Mouse (Mus musculus) colon, adult 2 months (tissue): ENCODE data around the gene Ndufa5. TPM values are rescaled to one million over a fixed set of nuclear protein-coding genes. Genes with fewer than 3 reads are reported as not detected.

Experiments used
- polyA plus RNA-seq: library from polyadenylated mRNA; depleted of rRNA; stranded (reverse); fragments of >200 nt; gene quantifications from 2 replicates; pipeline ENCODE4 v1.2.3, GENCODE M21; 2012; rRNA removed

The Ndufa5 gene
- 2.4 and 2.8 TPM in 2 replicates for polyA plus RNA-seq

DNA sequence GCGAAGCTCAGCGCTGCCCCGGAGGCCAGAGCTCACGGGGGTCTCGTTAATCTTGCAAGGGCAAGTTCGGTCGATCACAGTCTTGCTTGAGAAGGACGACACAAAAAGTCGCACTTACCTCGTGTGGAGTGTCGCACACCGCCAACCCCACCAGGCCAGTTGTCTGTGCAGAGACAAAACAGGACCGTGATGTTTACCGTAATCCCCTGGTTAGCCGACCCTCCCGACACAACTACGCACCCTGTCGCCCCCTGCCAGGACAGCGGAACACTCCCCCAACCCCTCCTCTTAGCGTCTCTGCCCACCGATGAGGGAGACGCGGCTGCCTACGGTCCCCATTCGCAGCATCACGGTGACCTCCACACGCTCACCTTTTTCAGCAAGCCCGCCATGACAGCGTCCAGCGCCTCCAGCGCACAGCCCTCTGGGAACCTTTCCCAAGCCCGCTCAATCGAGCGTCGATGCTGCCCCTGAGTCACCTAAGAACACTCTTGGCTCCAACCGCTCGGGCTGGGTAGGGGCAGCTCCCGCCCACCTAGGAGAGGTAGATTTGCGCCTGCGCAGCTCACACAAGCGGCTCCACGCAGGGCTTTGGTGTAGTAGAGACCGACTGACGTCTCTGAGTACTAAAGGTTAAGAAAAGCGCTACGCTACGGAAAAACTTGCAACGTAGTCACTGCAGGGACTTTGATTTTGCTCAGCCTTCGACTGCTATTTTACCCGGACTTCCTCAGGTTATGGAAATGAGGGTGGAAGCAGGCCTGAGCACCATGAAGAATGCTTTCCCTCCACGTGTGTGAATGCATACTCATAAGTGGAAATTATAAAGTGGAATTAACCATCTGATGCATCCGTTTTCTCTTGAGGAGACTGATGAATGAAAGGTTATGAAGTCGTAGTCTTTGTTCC is at the start of gene Ndufa5:
Ndufa5 (minus strand) TSS at position 859 of the 909 bp plus-strand sequence.

DNA sequence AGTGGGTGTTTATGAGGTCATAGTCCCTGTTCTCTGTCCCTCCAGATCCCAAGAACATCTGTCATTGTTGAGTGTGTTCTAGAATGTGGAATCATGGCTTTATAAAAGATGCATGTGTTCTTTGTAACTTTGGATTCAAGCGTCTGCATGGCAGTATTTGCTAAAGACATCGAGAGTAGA is 141 bp upstream of the Ndufa5 start, which contains the start of gene Asb15:
Asb15 (plus strand) TSS at position 81 of the 180 bp plus-strand sequence.

DNA sequence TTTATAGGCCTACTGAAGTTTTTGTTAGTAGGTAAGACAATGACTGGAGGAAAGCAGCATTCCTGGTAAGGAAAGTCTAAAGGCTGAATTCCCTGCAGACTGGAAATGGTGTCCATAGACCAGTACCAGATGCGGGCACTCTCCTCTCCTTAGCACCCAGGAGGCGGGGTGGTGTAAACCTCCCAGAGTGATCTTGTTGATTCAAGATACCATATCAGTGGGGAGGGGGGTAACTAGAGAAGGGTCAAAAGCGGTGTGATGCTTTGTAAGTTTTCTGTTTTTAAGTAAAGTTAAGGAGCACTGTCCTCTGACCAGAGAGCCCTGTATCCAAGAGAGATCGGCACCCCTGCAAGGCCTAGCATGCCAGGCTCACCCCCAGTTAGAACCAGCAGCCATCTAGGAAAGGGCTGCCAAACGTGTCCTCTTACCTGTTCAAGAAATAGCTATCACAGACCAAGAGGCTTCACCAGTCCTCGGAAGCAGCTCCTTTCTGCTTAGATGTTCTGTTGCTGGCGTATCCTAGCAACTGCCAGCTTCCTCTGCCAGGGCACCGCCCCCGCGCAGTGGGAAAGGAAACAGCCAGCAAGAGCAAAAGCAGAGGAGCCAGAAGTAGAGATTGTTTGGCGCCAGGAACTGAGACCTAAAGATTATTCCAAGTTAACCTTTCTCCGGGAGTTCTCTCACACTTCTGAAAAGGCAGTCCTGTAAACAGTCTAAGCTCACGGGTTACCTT is 13.1 kb downstream of the Ndufa5 start, which contains the start of gene Iqub:
Iqub (minus strand) TSS at position 516 of the 733 bp plus-strand sequence.

Other genes with a start within 250 kb of the Ndufa5 start
- not detected in 2 replicates for gene Iqub, start 12.9 kb downstream of the Ndufa5 start, polyA plus RNA-seq
- not detected in 2 replicates for gene Asb15, start 131 bp upstream of the Ndufa5 start, polyA plus RNA-seq
- gene Lmod2, start 69.7 kb upstream of the Ndufa5 start, polyA plus RNA-seq: not detected in 2 replicates
- gene Wasl, start 137.0 kb upstream of the Ndufa5 start, polyA plus RNA-seq: 149 and 152 TPM in 2 replicates
- gene Hyal6, start 205.2 kb upstream of the Ndufa5 start, polyA plus RNA-seq: not detected in 2 replicates
- gene Hyal4, start 220.3 kb upstream of the Ndufa5 start, polyA plus RNA-seq: not detected in 2 replicates